Mouse (Mus musculus): Measurements from ENCODE around the gene Mmrn1. TPM values are rescaled to one million over a fixed set of nuclear protein-coding genes. Genes with fewer than 3 reads are reported as not detected.

The Mmrn1 gene
- polyA plus RNA-seq, 1 experiment from 2014 or later: 6.3 TPM

DNA sequence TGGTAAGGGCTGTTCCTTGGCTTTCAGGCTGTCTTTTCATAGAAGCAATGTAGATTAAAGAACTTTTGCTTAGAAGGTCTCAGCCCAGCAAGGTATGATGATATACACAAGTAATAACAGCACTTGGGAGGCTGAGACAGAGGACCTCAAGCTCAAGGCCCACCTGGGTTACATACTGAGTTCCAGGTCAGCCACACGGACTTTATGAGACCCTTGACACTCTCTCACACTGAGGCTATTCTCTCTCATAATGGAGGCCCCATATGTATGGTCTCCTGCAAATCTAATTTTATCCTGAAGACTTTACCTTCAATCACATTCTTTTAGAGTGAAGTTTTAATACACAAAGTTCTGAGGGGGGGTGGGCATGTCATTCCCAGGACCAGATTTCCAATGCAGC lies 71.6 kb downstream of the Mmrn1 start:
- DNase-seq (ENCODE audit: low spot score): no peak
- no peaks in the 10 kb centered on the region; the same call in 1 of the 2 replicates for H3K9me3 ChIP-seq (replicated peaks)
- no peak overlapping the region for H3K27ac ChIP-seq
- 67% methylated on average over 1 of the region's 1 CpGs for WGBS
- H3K36me3 ChIP-seq: no peaks in the 10 kb centered on the region
- no peaks in the 10 kb centered on the region for H3K27me3 ChIP-seq (ENCODE audit: low read depth, poor library complexity, severe bottlenecking)
- H3K4me1 ChIP-seq: peaks cover 16% of the 10 kb centered on the region; the same call in 1 of the 2 replicates
- H3K4me3 ChIP-seq: no peak overlapping the region

DNA sequence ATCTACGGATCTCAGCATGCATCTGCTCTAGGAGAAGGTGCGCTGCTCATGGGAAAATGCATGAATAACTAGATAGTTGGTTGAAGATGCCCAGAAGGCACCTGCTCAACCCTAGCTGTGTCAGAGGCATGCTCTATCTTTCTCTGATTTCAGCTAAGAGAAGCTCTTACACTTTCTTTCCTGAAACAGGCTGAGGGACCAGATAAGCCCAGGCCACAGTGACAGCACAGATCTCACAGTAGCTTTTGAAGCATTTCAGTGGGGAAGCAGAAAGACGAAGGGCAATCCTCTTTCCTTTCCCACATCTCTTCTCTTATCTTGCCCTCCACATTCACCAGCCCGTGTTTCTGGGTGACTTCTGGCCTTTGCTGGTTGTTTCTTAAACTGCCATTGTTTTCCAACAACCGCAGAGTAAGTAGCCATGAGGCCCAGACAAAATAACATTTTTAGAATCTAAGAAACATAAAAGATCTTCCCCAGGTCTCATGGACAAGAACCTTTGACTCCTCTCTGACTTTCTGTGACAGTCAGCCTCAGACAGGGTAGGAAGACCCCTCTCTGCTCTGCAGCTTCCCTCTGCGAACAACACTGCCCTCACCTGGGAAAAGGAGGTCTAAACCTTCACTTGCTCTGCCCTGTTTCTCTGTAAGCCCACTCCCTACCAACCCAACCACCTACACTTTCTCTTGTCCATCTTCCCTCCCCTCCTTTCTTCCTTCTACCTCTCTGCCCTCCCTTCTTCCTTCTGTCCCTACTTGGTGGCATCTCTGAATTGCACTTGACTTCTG lies 76.4 kb downstream of the Mmrn1 start:
- DNase-seq (ENCODE audit: low spot score): no peak
- H3K4me3 ChIP-seq: no peak overlapping the region
- H3K9me3 ChIP-seq (replicated peaks): no peaks in the 10 kb centered on the region; the same call in 1 of the 2 replicates
- no peak overlapping the region for H3K27ac ChIP-seq
- H3K36me3 ChIP-seq: no peaks in the 10 kb centered on the region
- H3K4me1 ChIP-seq: peaks cover 5% of the 10 kb centered on the region; the same call in 1 of the 2 replicates
- WGBS: 84% methylated on average over 6 of the region's 6 CpGs
- no peaks in the 10 kb centered on the region for H3K27me3 ChIP-seq (ENCODE audit: low read depth, poor library complexity, severe bottlenecking)

DNA sequence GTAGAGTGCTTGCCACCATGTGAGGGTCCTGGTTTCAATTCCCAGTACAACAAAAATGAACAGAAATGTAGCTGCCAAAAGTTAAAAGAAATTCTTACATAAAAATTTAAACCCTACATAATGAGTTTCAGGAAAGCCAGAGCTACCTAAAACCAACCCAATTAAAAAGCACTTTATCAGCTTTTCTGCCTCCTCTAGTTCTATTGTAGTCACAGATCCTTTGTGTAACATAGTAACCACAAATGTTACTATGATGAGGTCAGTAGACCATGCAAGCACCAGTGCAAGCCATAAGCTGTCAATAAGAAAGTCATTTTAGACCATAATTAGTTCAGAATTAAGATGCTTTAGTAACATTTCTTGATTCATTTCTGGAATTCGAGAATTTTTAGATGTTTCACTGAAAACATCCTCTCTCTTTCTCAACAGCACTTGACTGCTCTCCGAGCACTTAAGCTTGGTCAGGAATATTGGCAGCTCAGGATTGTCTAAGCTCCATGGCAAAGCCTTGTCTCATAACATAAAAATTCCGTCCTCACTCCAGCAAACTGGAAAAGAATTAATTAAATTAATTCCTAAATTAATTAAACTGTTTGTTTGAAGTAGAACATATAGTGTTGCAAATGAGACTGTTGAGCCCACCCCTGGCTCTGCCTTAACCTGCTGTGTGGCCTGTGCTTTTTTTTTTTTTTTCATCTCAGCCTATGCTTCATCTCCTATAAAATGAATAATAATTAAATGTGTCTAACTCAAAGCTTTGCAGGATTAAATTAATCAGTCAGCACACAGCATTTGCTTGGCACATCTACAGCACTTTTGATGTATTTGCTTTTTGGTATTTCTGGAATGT lies 79.4 kb downstream of the Mmrn1 start:
- Histone ChIP-seq H3K4me3 (no peak overlapping the region), H3K4me1 (no peaks in the 10 kb centered on the region), H3K27me3 (ENCODE audit: low read depth, poor library complexity, severe bottlenecking) (no peaks in the 10 kb centered on the region), H3K9me3 (replicated peaks) (no peaks in the 10 kb centered on the region; the same call in 1 of the 2 replicates), H3K36me3 (no peaks in the 10 kb centered on the region), H3K27ac (no peak overlapping the region)
- DNase-seq (ENCODE audit: low spot score): no peak
- WGBS: 80% methylated on average over 3 of the region's 3 CpGs

DNA sequence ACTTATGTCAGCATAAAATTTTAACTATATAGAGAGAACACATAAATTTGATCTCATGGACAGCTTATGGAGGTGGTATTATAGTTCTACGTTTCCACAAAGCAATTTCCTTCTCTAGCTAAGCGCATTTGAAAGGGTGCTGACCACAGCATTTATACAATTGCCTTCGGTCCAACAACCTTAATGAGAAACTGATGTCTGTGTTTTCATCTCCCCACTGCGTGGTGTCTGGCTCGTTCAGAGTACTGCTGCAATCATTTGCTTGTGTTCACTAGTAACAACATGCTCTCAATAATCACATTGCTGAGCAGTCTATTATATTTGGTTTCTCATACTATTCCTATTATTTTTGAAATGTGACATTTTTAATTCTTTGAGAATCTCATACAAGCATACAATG lies 89.0 kb downstream of the Mmrn1 start:
- H3K36me3 ChIP-seq: no peaks in the 10 kb centered on the region
- DNase-seq (ENCODE audit: low spot score): no peak
- peaks cover 18% of the 10 kb centered on the region; the same call in 1 of the 2 replicates for H3K4me1 ChIP-seq
- H3K27ac ChIP-seq: no peak overlapping the region
- H3K9me3 ChIP-seq (replicated peaks): no peaks in the 10 kb centered on the region
- H3K27me3 ChIP-seq (ENCODE audit: low read depth, poor library complexity, severe bottlenecking): no peaks in the 10 kb centered on the region
- 37% methylated on average over 5 of the region's 5 CpGs for WGBS
- H3K4me3 ChIP-seq: no peak overlapping the region

DNA sequence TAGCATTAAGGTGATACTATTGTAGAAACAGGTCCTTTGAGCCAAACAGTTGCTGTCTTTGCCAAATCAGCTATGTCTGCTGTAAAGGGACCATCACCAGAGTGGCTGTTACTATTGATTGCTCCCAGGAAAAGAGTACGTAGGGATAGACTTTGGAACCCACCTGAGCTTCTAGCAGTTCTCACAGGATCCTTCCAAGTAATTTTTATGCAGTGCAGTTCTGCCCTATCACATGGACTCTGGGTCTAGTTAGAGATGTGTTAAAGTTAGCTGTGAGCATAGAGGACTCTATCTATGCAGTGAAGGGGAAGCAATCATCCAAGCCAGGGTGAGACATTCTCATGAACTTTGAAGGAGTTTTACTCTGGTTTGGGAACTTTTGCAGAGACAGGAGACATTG lies 94.9 kb downstream of the Mmrn1 start:
- Histone ChIP-seq H3K27ac (no peak overlapping the region), H3K9me3 (replicated peaks) (no peaks in the 10 kb centered on the region), H3K36me3 (no peaks in the 10 kb centered on the region), H3K27me3 (ENCODE audit: low read depth, poor library complexity, severe bottlenecking) (no peaks in the 10 kb centered on the region), H3K4me3 (no peak overlapping the region), H3K4me1 (peaks cover 18% of the 10 kb centered on the region; the same call in 1 of the 2 replicates)
- WGBS: 81% methylated on average over 1 of the region's 1 CpGs
- no peak for DNase-seq (ENCODE audit: low spot score)

DNA sequence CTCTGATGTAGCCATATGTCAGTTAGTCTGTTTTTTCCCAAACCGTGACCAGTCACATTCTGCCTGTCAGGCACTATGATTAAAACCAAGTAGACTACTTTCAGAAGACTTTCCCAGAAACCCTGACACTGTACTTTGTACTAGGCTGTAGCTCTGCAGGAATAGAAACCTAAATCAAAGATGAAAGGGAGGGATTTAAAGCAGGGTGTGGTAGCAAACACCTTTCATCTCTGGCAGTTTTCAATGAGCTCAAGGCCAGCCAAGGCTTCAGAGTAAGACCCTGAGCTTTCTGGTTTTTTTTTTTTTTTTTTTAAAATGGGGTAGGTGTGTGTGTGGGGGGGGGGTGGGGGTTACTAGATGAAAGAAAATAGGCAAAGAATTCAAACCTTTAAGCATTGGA lies 96.2 kb downstream of the Mmrn1 start:
- no peak for DNase-seq (ENCODE audit: low spot score)
- H3K4me1 ChIP-seq: peaks cover 18% of the 10 kb centered on the region; the same call in 1 of the 2 replicates
- no peaks in the 10 kb centered on the region for H3K27me3 ChIP-seq (ENCODE audit: low read depth, poor library complexity, severe bottlenecking)
- H3K9me3 ChIP-seq (replicated peaks): no peaks in the 10 kb centered on the region
- H3K36me3 ChIP-seq: no peaks in the 10 kb centered on the region
- H3K27ac ChIP-seq: no peak overlapping the region
- H3K4me3 ChIP-seq: no peak overlapping the region
- 43% methylated on average over 1 of the region's 1 CpGs for WGBS

DNA sequence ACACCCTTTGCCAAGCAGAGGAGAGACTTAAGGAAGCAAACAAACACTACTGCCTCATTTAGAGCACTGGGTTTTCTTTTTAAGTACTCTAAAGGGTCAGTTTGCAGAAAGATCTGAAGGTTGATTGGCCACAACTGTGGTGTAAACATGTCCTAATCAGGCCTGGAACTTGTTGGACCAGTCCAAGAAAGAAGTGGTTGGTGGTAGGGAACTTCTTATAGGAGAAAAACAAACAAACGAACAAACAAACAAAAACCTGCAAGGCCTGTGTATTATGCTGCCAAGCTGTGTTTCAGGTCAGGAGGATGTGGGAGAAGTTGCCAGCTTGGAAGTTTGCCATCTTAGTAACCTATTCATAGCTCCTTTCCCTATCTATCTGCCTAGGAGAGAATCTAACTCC lies 108.5 kb downstream of the Mmrn1 start:
- 82% methylated on average over 1 of the region's 1 CpGs for WGBS
- Histone ChIP-seq H3K27ac (no peak overlapping the region), H3K9me3 (replicated peaks) (no peaks in the 10 kb centered on the region), H3K4me1 (no peaks in the 10 kb centered on the region), H3K4me3 (no peak overlapping the region), H3K27me3 (ENCODE audit: low read depth, poor library complexity, severe bottlenecking) (no peaks in the 10 kb centered on the region), H3K36me3 (no peaks in the 10 kb centered on the region)
- DNase-seq (ENCODE audit: low spot score): no peak

Other genes starting within 250 kb of the Mmrn1 start
- gene Snca, start 95.1 kb upstream of the Mmrn1 start, polyA plus RNA-seq (2016; fragmentation: Nextera tagmentation; extraction: Ambion mirVana): 6.2 and 7.9 TPM in 2 replicates

All from limb, embryonic 10.5 days (tissue).